In genomic region chr5:64274738-64275451, GRCm38 (mm10) we compare ENCODE assay signal across 7 mouse cellular contexts.
DNase-seq lines count a peak whose midpoint lies in the region; ATAC-seq lines count a peak whose summit lies in the region.

No protein-coding gene starts in this region.

- no peak overlapping the region for H3K4me2 ChIP-seq in neural tube, embryonic 13.5 days
- no peak overlapping the region for H3K4me2 ChIP-seq in hindbrain, embryonic 16.5 days (ENCODE audit: low read length)
- H3K4me2 ChIP-seq in lung, embryonic 16.5 days (ENCODE audit: low read depth, low read length) = no peak overlapping the region

- no peaks in the 10 kb centered on the region for H3K27me3 ChIP-seq in neural tube, embryonic 13.5 days
- H3K27me3 ChIP-seq in hindbrain, embryonic 16.5 days (replicated peaks; ENCODE audit: control insufficient read depth, insufficient read depth, low read length) = no peaks in the 10 kb centered on the region
- H3K27me3 ChIP-seq in lung, embryonic 16.5 days (ENCODE audit: control insufficient read depth, insufficient read depth, low read depth, low read length) = no peaks in the 10 kb centered on the region

- H3K9ac ChIP-seq in neural tube, embryonic 13.5 days = no peak overlapping the region
- no peak overlapping the region for H3K9ac ChIP-seq in hindbrain, embryonic 16.5 days (ENCODE audit: low read depth, low read length)
- H3K9ac ChIP-seq in lung, embryonic 16.5 days (ENCODE audit: low read length) = no peak overlapping the region

- H3K27ac ChIP-seq in neural tube, embryonic 13.5 days (replicated peaks) = no peak overlapping the region
- H3K27ac ChIP-seq in hindbrain, embryonic 16.5 days (ENCODE audit: low read depth, low read length) = no peak overlapping the region
- no peak overlapping the region for H3K27ac ChIP-seq in lung, embryonic 16.5 days (ENCODE audit: low read length)

- no peaks in the 10 kb centered on the region for H3K9me3 ChIP-seq in neural tube, embryonic 13.5 days
- H3K9me3 ChIP-seq in hindbrain, embryonic 16.5 days (ENCODE audit: control insufficient read depth, low read length) = no peaks in the 10 kb centered on the region
- no peaks in the 10 kb centered on the region for H3K9me3 ChIP-seq in lung, embryonic 16.5 days (ENCODE audit: control insufficient read depth, low read length)

- no peak overlapping the region for H3K4me3 ChIP-seq in neural tube, embryonic 13.5 days
- no peak overlapping the region for H3K4me3 ChIP-seq in hindbrain, embryonic 16.5 days (ENCODE audit: low read length)
- H3K4me3 ChIP-seq in lung, embryonic 16.5 days (ENCODE audit: low read length) = no peak overlapping the region

- 0 out of 2 replicates have a peak, but pooled peaks have one; percentile 72 for ATAC-seq in neural tube, embryonic 13.5 days (ENCODE audit: low read depth)
- ATAC-seq in hindbrain, embryonic 16.5 days = peak; percentile 77; the same call in 1 of the 2 replicates
- peak; percentile 78 for ATAC-seq in lung, embryonic 16.5 days (ENCODE audit: low read depth)

- WGBS in neural tube, embryonic 13.5 days = 44% methylated on average over 17 of the region's 17 CpGs
- 36% methylated on average over 17 of the region's 17 CpGs for WGBS in hindbrain, embryonic 16.5 days
- 31% methylated on average over 17 of the region's 17 CpGs for WGBS in lung, embryonic 16.5 days

- H3K36me3 ChIP-seq in neural tube, embryonic 13.5 days = peaks cover 27% of the 10 kb centered on the region
- H3K36me3 ChIP-seq in hindbrain, embryonic 16.5 days (ENCODE audit: control insufficient read depth, insufficient read depth, low read length) = no peaks in the 10 kb centered on the region
- peaks cover 8% of the 10 kb centered on the region for H3K36me3 ChIP-seq in lung, embryonic 16.5 days (ENCODE audit: control insufficient read depth, insufficient read depth, low read length)

- DNase-seq in neural tube, embryonic 10.5 days (ENCODE audit: extremely low spot score, low spot score) = no peak
- DNase-seq in T-cell, adult 2 months (ENCODE audit: low spot score) = peak; percentile 24
- peak; percentile 75 to 77 for DNase-seq in cerebellum, postnatal 14 days
- peak; percentile 36 for DNase-seq in right cerebral cortex, postnatal 4 days

- peaks cover 2% of the 10 kb centered on the region; the same call in 1 of the 2 replicates for H3K4me1 ChIP-seq in neural tube, embryonic 13.5 days (replicated peaks)
- no peaks in the 10 kb centered on the region for H3K4me1 ChIP-seq in hindbrain, embryonic 16.5 days (ENCODE audit: control insufficient read depth, insufficient read depth, low read depth, low read length)
- no peaks in the 10 kb centered on the region for H3K4me1 ChIP-seq in lung, embryonic 16.5 days (replicated peaks; ENCODE audit: control insufficient read depth, insufficient read depth, low read length)
